Mouse (Mus musculus) layer of hippocampus, adult 9-10 months (tissue): ENCODE data around the gene Nfix.

ENCODE experiments used
- DNase-seq: peaks from one replicate; pipeline ENCODE4 v3.0.0; 2022; ENCODE audit warnings: low spot score

Gene Nfix

GRCm38 (mm10) chr8:84766422-84766821 is 33.7 kb downstream of the Nfix start:
- no peak for DNase-seq

GRCm38 (mm10) chr8:84765629-84766028 is 34.5 kb downstream of the Nfix start:
- no peak for DNase-seq

GRCm38 (mm10) chr8:84764870-84765495 is 35.2 kb downstream of the Nfix start:
- no peak for DNase-seq

GRCm38 (mm10) chr8:84764100-84764499 is 36.0 kb downstream of the Nfix start:
- no peak for DNase-seq

GRCm38 (mm10) chr8:84760901-84761300 is 39.2 kb downstream of the Nfix start:
- no peak for DNase-seq

GRCm38 (mm10) chr8:84760405-84760805 is 39.7 kb downstream of the Nfix start:
- DNase-seq: no peak

GRCm38 (mm10) chr8:84759718-84760117 is 40.4 kb downstream of the Nfix start:
- DNase-seq: no peak

GRCm38 (mm10) chr8:84759126-84759525 is 41.0 kb downstream of the Nfix start:
- no peak for DNase-seq

- DNase-seq: no peak
These were observed 41.8 kb downstream of the Nfix start for GRCm38 (mm10) chr8:84758308-84758707.

- DNase-seq: no peak
These were observed 42.6 kb downstream of the Nfix start for GRCm38 (mm10) chr8:84757501-84757900.

GRCm38 (mm10) chr8:84752734-84753582 is 47.2 kb downstream of the Nfix start:
- DNase-seq: no peak

- no peak for DNase-seq
These were observed 50.6 kb downstream of the Nfix start for GRCm38 (mm10) chr8:84749519-84749918.

- no peak for DNase-seq
These were observed 54.9 kb downstream of the Nfix start for GRCm38 (mm10) chr8:84745032-84745925.

GRCm38 (mm10) chr8:84743517-84744420 is 56.4 kb downstream of the Nfix start:
- DNase-seq: no peak

- no peak for DNase-seq
These were observed 57.1 kb downstream of the Nfix start for GRCm38 (mm10) chr8:84743054-84743415.

- no peak for DNase-seq
These were observed 57.7 kb downstream of the Nfix start for GRCm38 (mm10) chr8:84742171-84743053.

GRCm38 (mm10) chr8:84740895-84741843 is 59.0 kb downstream of the Nfix start:
- no peak for DNase-seq

GRCm38 (mm10) chr8:84739401-84739742 is 60.8 kb downstream of the Nfix start:
- no peak for DNase-seq

GRCm38 (mm10) chr8:84738715-84739400 is 61.3 kb downstream of the Nfix start:
- DNase-seq: no peak
